Mouse (Mus musculus): Measurements from ENCODE around the gene Arfip2. TPM values are rescaled to one million over a fixed set of nuclear protein-coding genes. Genes with fewer than 3 reads are reported as not detected.

Arfip2 gene
- polyA plus RNA-seq (2015; fragmentation: Nextera tagmentation; extraction: Ambion mirVana) = 50.8 and 51.2 TPM in 2 replicates

GRCm38 (mm10) chr7:105640233-105640893, at the start of gene Arfip2, which contains the start of gene Gm45799:
Gene Arfip2, minus strand, starts transcription at chr7:105640416.
Gene Gm45799, plus strand, starts transcription at chr7:105640552.

DNA sequence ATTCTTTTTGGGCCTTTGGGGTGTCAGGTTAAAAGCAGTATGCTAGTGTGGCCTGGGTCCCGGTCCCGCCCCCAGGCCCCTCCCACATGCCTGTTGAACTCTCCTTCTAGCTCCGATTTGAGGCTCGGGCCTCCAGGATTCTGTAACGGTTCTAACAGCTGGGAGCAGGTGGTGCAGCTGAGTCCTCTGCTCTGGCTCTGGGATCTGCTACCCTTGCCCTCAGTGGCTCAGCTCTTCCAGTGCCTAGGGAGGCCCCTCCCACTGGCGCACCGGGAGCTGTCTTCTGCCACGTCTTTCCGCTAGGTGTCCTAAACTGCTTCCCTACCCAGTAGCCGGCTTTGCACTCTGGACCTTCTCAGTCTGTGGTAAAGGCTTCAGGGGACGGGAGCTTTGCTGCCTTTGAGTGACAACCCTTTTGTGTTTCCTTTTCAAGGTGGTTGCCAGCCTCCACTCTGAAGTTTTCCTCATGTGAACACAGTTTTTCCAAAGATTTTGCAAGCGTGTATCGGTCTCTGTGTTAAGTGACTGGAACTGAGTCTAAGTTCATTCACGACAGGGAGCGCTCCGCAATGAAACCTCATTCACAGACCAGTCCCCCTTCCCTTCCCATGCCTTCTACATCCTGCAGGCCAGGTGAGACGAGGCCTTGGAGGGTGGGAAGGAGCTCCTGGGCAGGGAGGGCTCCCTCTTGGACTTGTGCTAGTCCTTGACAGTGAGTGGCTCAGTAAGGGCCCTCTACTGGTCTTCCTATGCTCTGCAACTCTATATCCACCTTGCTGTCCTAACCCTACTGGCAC, 10.6 kb upstream of the Arfip2 start, which contains the start of gene Dnhd1:
Gene Dnhd1, plus strand, starts transcription at position 189 of the 797 bp plus-strand sequence.

DNA sequence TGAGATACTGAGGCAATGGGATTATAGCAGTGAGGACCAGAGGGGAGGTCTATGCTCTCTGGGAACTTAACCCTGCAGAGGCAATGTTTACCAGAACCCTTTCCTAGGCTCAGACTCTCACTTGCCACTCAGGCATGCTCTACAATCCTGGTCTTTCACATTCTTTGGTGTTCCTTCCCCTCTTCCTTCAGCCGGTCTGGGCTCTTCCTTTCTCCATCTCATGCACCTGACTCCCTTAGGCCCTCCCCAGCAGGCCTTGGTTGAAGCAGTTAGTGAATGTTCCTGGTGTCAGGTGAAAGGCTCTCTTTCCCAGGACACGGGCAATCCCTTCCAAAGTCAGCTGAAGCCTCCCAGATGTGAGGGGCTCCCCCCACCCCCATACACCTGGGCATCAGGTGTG, 460 bp downstream of the Arfip2 start, which contains the start of gene Timm10b:
Gene Timm10b, plus strand, starts transcription at position 301 of the 400 bp plus-strand sequence.

GRCm38 (mm10) chr7:105633127-105633800, 7.0 kb downstream of the Arfip2 start, which contains the start of gene Trim3:
Gene Trim3, minus strand, starts transcription at chr7:105633571.

Other genes starting within 250 kb of the Arfip2 start
- 24.4 and 25.0 TPM in 2 replicates for gene Fam160a2, start 240.4 kb downstream of the Arfip2 start, polyA plus RNA-seq (2015; fragmentation: Nextera tagmentation; extraction: Ambion mirVana)
- 0.07 TPM in 1 of 2 replicates, not detected in the other for gene Cnga4, start 235.8 kb downstream of the Arfip2 start, polyA plus RNA-seq (2015; fragmentation: Nextera tagmentation; extraction: Ambion mirVana)
- gene Cckbr, start 214.7 kb downstream of the Arfip2 start, polyA plus RNA-seq (2015; fragmentation: Nextera tagmentation; extraction: Ambion mirVana) = not detected in 2 replicates
- gene Cavin3, start 158.1 kb downstream of the Arfip2 start, polyA plus RNA-seq (2015; fragmentation: Nextera tagmentation; extraction: Ambion mirVana) = 609 and 647 TPM in 2 replicates
- 28.9 and 31.0 TPM in 2 replicates for gene Smpd1, start 86.1 kb downstream of the Arfip2 start, polyA plus RNA-seq (2015; fragmentation: Nextera tagmentation; extraction: Ambion mirVana)
- gene Apbb1, start 58.8 kb downstream of the Arfip2 start, polyA plus RNA-seq (2015; fragmentation: Nextera tagmentation; extraction: Ambion mirVana) = 20.1 and 20.4 TPM in 2 replicates
- gene Hpx, start 40.3 kb downstream of the Arfip2 start, polyA plus RNA-seq (2015; fragmentation: Nextera tagmentation; extraction: Ambion mirVana) = 0.79 and 2.3 TPM in 2 replicates
- gene Trim3, start 6.8 kb downstream of the Arfip2 start, polyA plus RNA-seq (2015; fragmentation: Nextera tagmentation; extraction: Ambion mirVana) = 36.2 and 40.7 TPM in 2 replicates
- 202 and 204 TPM in 2 replicates for gene Timm10b, start 360 bp downstream of the Arfip2 start, polyA plus RNA-seq (2015; fragmentation: Nextera tagmentation; extraction: Ambion mirVana)
- gene Gm45799, start 136 bp upstream of the Arfip2 start, polyA plus RNA-seq (2015; fragmentation: Nextera tagmentation; extraction: Ambion mirVana) = 27.3 and 48.5 TPM in 2 replicates
- 0.42 and 0.56 TPM in 2 replicates for gene Dnhd1, start 10.4 kb upstream of the Arfip2 start, polyA plus RNA-seq (2015; fragmentation: Nextera tagmentation; extraction: Ambion mirVana)
- gene Ilk, start 96.2 kb upstream of the Arfip2 start, polyA plus RNA-seq (2015; fragmentation: Nextera tagmentation; extraction: Ambion mirVana) = 997 and 1,007 TPM in 2 replicates
- gene Rrp8, start 97.0 kb upstream of the Arfip2 start, polyA plus RNA-seq (2015; fragmentation: Nextera tagmentation; extraction: Ambion mirVana) = 21.7 and 26.0 TPM in 2 replicates
- 83.7 and 100 TPM in 2 replicates for gene Taf10, start 103.9 kb upstream of the Arfip2 start, polyA plus RNA-seq (2015; fragmentation: Nextera tagmentation; extraction: Ambion mirVana)
- gene Tpp1, start 111.8 kb upstream of the Arfip2 start, polyA plus RNA-seq (2015; fragmentation: Nextera tagmentation; extraction: Ambion mirVana) = 82.6 and 86.1 TPM in 2 replicates
- gene Dchs1, start 147.2 kb upstream of the Arfip2 start, polyA plus RNA-seq (2015; fragmentation: Nextera tagmentation; extraction: Ambion mirVana) = 2.9 and 3.0 TPM in 2 replicates
- gene Mrpl17, start 170.7 kb upstream of the Arfip2 start, polyA plus RNA-seq (2015; fragmentation: Nextera tagmentation; extraction: Ambion mirVana) = 395 and 404 TPM in 2 replicates